Mouse (Mus musculus) hindlimb bud, embryonic 11.5 days (tissue): Measurements from ENCODE around the gene Leap2.
A peak's percentile ranks its signal among the peaks of the same experiment; 100 is the strongest.

ENCODE experiments used
- DNase-seq: peaks from one replicate; pipeline ENCODE4 v3.0.0-alpha.2; 2012; ENCODE audit warnings: low read depth, low spot score; ENCODE audit errors: extremely low spot score

Gene Leap2

DNA sequence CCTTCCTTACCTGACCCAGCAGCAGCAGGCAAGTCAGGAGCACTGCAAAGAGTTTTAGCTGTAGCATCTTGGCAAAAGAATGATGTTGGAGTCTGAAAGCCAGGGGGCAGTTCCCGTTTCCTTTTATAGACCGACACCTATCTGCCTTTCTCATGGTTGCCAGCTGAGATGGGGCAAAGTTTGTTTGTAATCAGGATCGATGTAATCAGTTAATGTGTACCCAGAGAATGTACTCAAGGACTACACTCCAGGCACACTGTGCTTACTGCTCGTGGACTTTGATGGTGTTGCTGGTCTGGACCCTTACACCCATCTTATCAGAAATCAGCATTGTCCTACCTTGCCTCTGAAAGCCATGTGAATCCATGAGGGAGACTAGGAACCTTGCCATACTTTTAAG lies at the start of gene Leap2:
Leap2 (minus strand) TSS at position 135 of the 400 bp plus-strand sequence.
- DNase-seq: no peak

DNA sequence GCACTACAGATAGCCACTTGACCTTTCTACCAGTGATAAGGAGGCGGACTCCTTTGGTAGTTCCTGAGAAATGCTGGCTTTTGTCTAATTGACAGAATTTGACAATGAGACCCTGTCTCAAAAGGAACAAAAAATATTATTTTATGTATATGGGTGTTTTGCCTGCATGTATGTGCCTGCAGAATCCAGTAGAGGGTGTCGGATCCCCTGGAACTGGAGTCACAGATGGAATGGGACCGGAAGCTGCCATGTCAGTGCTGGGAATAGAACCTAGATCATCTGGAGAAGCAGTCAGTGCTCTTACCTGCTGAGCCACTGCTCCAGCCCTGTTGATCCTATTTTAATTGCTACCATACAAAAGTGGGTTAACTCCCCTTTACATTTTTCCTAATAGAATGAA lies 49.7 kb upstream of the Leap2 start:
- DNase-seq: no peak

GRCm38 (mm10) chr11:53469968-53470695 lies 47.2 kb upstream of the Leap2 start, which contains the start of gene Gm9837:
TSS of gene Gm9837 (minus strand) at chr11:53470479.
- peak; percentile 73 for DNase-seq

- no peak for DNase-seq
These were observed 46.5 kb upstream of the Leap2 start for GRCm38 (mm10) chr11:53469294-53469967.

DNA sequence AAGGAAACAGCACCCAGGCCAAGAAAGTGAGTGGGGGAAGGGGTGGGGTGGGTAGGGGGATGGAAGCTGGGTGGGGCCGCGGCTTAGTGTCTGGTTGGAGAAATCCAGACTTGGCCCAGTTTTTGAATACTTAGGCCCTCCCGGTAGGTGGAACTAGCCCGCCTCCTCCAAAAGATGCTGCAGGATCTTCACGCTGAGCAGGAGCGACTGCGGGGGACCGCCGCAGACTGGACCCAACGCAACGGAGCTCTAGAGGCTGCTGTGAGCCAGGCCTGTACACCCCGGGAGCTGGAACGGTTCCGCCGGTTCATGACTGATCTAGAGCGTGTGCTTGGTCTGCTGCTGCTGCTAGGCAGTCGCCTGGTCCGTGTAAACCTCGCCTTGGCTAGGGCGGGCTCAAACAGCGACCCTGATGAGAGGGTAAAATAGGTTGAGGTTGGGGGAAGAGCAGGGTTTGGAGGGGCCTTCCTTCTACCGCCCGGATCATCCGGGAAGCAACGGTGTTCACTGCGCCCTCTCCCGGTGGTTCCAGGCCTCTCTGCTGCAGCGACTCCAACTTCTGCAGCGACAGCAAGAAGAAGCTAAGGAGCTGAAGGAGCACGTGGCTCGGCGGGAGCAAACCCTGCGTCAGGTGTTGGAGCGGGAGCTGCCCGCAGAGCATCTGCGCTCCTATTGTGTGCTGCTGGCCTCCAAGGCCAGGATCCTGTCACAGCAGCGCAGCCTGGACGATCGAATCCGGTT lies 43.4 kb upstream of the Leap2 start:
- DNase-seq: no peak

- DNase-seq: no peak
These were observed 40.8 kb upstream of the Leap2 start for GRCm38 (mm10) chr11:53463551-53464424.

- no peak for DNase-seq
These were observed 38.8 kb upstream of the Leap2 start for GRCm38 (mm10) chr11:53461727-53462126.

DNA sequence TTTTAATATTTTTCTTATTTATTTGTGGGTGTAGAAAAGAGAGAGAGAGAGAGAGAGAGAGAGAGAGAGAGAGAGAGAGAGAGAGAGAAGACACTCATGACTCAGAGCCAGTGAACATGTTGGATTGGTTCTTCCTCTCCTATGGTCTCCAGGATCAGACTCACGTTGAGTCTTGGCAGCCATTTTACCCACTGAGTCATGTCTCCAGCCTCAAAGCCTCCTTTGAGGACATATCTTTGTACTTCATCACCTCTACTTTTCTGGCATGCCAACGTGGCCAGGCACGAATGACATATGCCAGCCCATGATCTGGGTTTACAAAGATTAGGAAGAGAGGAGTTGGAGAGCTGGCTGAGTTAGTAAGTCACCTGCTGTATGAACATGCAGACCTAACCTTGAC lies 37.2 kb upstream of the Leap2 start:
- no peak for DNase-seq

DNA sequence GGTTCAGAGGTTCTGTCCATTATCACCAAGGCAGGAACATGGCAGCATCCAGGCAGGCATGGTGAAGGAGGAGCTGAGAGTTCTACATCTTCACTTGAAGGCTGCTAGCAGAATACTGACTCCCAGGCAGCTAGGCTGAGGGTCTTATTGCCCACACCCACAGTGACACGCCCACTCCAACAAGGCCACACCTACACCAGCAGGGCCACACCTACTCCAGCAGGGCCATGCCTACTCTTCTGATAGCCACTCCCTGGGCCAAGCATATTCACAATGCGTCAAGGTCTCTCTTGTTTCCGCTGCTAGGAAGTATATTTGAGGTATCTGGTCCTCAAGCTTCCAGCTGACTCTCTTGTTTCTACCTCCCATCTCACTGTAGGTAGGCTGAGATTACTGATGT lies 36.0 kb upstream of the Leap2 start:
- no peak for DNase-seq

- no peak for DNase-seq
These were observed 34.5 kb upstream of the Leap2 start for GRCm38 (mm10) chr11:53457372-53457954.

- no peak for DNase-seq
These were observed 33.8 kb upstream of the Leap2 start, which contains the start of the genes Gm10447 and Shroom1 for GRCm38 (mm10) chr11:53456474-53457371. TSS of gene Gm10447 (minus strand) at chr11:53457110. TSS of gene Shroom1 (plus strand) at chr11:53457205.

- DNase-seq: no peak
These were observed 30.1 kb upstream of the Leap2 start for GRCm38 (mm10) chr11:53453031-53453430.

DNA sequence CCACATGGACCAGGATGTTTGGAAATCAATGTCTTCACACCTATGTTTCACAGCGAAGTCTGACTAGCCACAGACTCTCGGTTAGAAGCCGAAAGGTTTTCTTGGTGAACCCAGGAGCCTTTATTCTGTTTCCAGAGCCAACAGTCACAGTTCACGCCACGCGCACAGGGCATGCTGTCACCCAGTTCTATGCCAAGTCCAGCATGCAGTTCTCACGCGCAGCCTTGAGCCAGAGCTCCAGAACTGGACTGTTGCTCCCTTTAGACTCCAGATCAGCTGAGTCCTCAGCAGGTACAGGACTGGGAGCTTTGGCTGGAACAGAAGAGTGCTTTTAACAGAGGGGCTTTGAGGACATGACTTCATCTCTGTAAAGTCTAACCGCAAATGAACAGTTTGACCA lies 29.4 kb upstream of the Leap2 start:
- DNase-seq: no peak

DNA sequence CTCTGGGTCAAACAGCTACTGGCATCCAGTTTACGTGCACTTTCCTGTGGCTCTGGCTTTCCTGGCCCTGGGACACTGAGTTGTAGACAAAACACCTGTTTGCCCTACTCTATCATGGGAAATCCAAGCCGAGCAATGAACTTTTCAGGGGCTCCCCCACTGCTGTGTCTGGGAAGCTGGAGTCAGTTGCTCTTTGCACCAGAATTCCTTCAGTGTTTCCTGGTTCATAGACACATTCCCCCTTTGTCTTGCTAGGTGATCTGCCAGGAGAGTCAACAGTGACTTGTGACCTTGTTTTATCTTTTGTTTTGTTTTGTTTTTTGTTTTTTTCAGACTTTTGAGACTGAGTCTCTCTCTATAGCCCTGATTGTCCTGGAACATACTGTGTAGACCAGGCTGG lies 28.4 kb upstream of the Leap2 start:
- no peak for DNase-seq

GRCm38 (mm10) chr11:53450070-53450705 lies 27.2 kb upstream of the Leap2 start:
- no peak for DNase-seq

DNA sequence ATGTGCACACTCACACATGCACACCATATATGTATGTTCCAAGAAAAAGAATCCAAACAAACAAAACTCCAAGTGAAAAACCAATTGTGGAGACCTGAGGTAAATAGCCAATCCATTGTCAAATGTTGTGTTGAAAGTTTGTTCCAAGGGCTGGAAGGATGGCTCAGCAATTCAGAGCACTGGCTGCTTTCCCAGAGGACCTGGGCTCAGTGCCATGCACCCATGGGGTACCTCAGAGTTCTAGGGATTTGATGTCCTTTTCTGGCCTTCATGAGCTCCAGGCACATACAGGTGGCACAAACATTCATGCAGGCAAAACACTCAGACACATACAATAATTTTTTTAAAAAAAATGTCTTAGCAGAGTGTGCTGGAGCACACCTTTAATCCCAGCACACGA lies 25.6 kb upstream of the Leap2 start:
- no peak for DNase-seq

- DNase-seq: no peak
These were observed 25.0 kb upstream of the Leap2 start for GRCm38 (mm10) chr11:53447996-53448395.

DNA sequence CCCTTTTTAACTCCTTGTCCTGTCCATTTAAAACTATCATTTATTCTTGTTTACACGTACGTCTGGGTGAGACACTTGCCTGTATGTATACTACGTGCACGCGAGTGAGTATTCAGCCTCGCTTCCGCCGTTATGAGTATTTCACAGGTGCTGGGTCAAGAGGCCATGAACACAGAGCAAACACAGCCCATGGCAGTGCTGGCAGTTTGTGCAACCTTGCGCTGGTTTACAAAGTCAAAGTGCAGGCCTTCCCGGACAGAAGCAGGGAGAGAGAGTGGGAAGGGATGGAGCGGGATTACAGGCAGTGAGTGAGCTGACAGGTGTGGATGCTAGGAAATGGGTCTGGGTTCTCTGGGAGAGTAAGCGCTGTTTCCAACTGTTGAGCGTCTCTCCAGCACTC lies 23.2 kb upstream of the Leap2 start:
- no peak for DNase-seq

- DNase-seq: no peak
These were observed 22.6 kb upstream of the Leap2 start for GRCm38 (mm10) chr11:53445562-53445961.
